Mouse (Mus musculus) spleen, adult 2 months (tissue): ENCODE data around the gene Pde7b.

Experiments
- CTCF ChIP-seq: fragments of 200-500 bp; IDR thresholded peaks from 2 replicates; pipeline ENCODE4 v1.5.1; 2011; ENCODE audit warnings: mild to moderate bottlenecking, inconsistent platforms; ENCODE audit not compliant: insufficient read depth, insufficient read length, insufficient replicate concordance; ENCODE audit errors: extremely low read depth
- POLR2A ChIP-seq: fragments of 200-500 bp; IDR thresholded peaks from 2 replicates; pipeline ENCODE4 v1.6.1; 2011; ENCODE audit warnings: low read depth, low read length, inconsistent platforms

GRCm38 (mm10) chr10:20504800-20505199 is 220.1 kb downstream of the Pde7b start:
- TF ChIP-seq POLR2A: no peak
- no peak for TF ChIP-seq CTCF
